Comparison of ENCODE assay signal across 12 mouse cellular contexts in the genomic region with DNA sequence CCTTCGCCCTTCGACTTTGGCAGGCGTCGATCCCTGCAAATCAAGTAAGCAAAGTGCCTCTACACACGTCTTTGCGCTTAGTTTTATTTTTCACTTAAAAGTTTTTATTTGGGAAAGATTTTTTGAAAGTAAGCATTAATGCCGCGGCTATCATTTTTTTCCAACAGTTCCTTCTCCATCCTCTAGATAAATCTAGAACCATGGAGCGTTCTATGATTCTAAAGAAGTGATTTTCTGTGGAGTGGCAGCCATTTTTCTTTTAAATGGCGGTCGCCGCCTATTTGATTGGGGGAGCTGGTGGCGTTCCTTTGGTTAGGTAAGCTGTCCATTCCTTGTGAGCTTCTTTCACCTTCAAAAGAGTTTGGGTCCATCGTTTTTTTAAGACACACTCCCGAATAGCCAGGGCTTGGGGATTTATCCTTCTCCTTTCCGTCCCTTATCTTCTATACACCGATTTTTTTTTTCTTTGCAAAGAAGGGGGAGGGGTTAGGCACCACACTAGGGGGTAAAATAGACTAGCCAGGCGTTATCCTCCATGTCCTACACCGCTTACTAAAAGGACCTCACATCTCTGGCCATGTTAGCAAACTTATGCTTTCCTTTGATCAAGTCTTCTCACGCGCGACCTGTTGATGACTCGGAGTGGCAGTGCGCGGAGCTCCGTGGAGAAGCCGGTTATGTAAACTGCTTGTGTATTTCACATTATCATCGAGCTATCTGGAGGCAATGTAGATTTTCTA. TPM values are rescaled to one million over a fixed set of nuclear protein-coding genes. Genes with fewer than 3 reads are reported as not detected.
DNase-seq lines count a peak whose midpoint lies in the region; ATAC-seq lines count a peak whose summit lies in the region.
"Had no signal": no experiment of that assay in that cellular context is flagged by ENCODE, and none has a peak within 500 bp of the region (broad histone marks: within the 10 kb centered on the region; RNA-seq: fewer than 3 reads in every experiment).

No protein-coding gene starts in this region.

- WGBS in hindbrain, embryonic 16.5 days: 2% methylated on average over 28 of the region's 28 CpGs

- no peaks in the 10 kb centered on the region; the same call in 1 of the 2 replicates for H3K4me1 ChIP-seq in hindbrain, embryonic 16.5 days (ENCODE audit: control insufficient read depth, insufficient read depth, low read depth, low read length)
- H3K4me1 ChIP-seq: liver, embryonic 13.5 days had no signal

- peak; percentile 18 for DNase-seq in ES-CJ7 (ENCODE audit: low read depth, low spot score)
- peak; percentile 35 for DNase-seq in embryo, embryonic 10 days (ENCODE audit: low spot score)
- peak; percentile 49 for DNase-seq in neural tube, embryonic 10.5 days (ENCODE audit: extremely low spot score, low spot score)
- DNase-seq in lung, adult 18-20 months: no peak
- DNase-seq in layer of hippocampus, adult 9-10 months (ENCODE audit: low spot score): no peak
- DNase-seq in ovary, postnatal 10 days (ENCODE audit: low spot score): no peak
- DNase-seq: cerebellum, adult 9-10 months; liver, embryonic 13.5 days; right cerebral cortex, postnatal 25 days had no signal

- H3K27me3 ChIP-seq in hindbrain, embryonic 16.5 days (replicated peaks; ENCODE audit: control insufficient read depth, insufficient read depth, low read length): peaks cover 63% of the 10 kb centered on the region

- no peaks in the 10 kb centered on the region for H3K36me3 ChIP-seq in hindbrain, embryonic 16.5 days (ENCODE audit: control insufficient read depth, insufficient read depth, low read length)
- H3K36me3 ChIP-seq: embryonic facial prominence, embryonic 15.5 days; liver, embryonic 13.5 days had no signal

- H3K9me3 ChIP-seq in hindbrain, embryonic 16.5 days (ENCODE audit: control insufficient read depth, low read length): no peaks in the 10 kb centered on the region
- H3K9me3 ChIP-seq: embryonic facial prominence, embryonic 15.5 days; liver, embryonic 13.5 days had no signal

- no peak for ATAC-seq in hindbrain, embryonic 16.5 days

- no peak overlapping the region for H3K27ac ChIP-seq in hindbrain, embryonic 16.5 days (ENCODE audit: low read depth, low read length)
- H3K27ac ChIP-seq: embryonic facial prominence, embryonic 15.5 days; kidney, postnatal 0 days; liver, embryonic 13.5 days had no signal

- no peak overlapping the region for H3K9ac ChIP-seq in hindbrain, embryonic 16.5 days (ENCODE audit: low read depth, low read length)
- H3K9ac ChIP-seq: embryonic facial prominence, embryonic 15.5 days; liver, embryonic 13.5 days had no signal

- peak overlapping the region; percentile 19; the same call in 1 of the 2 replicates for H3K4me2 ChIP-seq in hindbrain, embryonic 16.5 days (ENCODE audit: low read length)
- H3K4me2 ChIP-seq: embryonic facial prominence, embryonic 15.5 days; liver, embryonic 13.5 days had no signal

- peak overlapping the region; percentile 16 for H3K4me3 ChIP-seq in hindbrain, embryonic 16.5 days (ENCODE audit: low read length)
- H3K4me3 ChIP-seq: embryonic facial prominence, embryonic 15.5 days; liver, embryonic 13.5 days had no signal

RNA-seq across cellular contexts. Expression of gene Foxb1, which starts 7.6 kb away (rescaled TPM):
- 6.9 TPM in 2 replicates for polyA plus RNA-seq in hindbrain, embryonic 16.5 days (2015; fragmentation: Nextera tagmentation; extraction: Ambion mirVana)
- polyA plus RNA-seq: embryonic facial prominence, embryonic 15.5 days; kidney, postnatal 0 days; liver, embryonic 13.5 days had no signal

Comparison
In these comparisons a context has a peak if more than half of its experiments do, and no peak if none do; other contexts are left out.
1. DNase-seq: peak in ES-CJ7 (single experiment), embryo, embryonic 10 days (single experiment) and neural tube, embryonic 10.5 days (single experiment); none in lung, adult 18-20 months (0 of 2), layer of hippocampus, adult 9-10 months (single experiment) and ovary, postnatal 10 days (single experiment).